Mouse (Mus musculus): Measurements from ENCODE around the gene Ppp4r3a.

- TF ChIP-seq MYOD1 (IDR thresholded peaks at IDR 0.05; ENCODE audit: control insufficient read depth in 1 of 3, insufficient read length in 2 of 3, low read depth in 2 of 3) = no peak
- TF ChIP-seq MAX (IDR thresholded peaks at IDR 0.05; ENCODE audit: low read depth) = no peak
- no peak for TF ChIP-seq TCF3 (IDR thresholded peaks at IDR 0.05; ENCODE audit: insufficient read length, low read depth)
- TF ChIP-seq POLR2A (IDR thresholded peaks at IDR 0.05; ENCODE audit: insufficient read length, low read depth) = no peak
- TF ChIP-seq REST (IDR thresholded peaks at IDR 0.05; ENCODE audit: insufficient read depth, insufficient read length) = no peak
- TF ChIP-seq USF1 (IDR thresholded peaks at IDR 0.05; ENCODE audit: low read depth) = no peak
These were observed 70.3 kb downstream of the Ppp4r3a start for GRCm38 (mm10) chr12:101013078-101013665.

Data from myocyte (in vitro differentiated cells).